Comparison of ENCODE assay signal across 11 mouse cellular contexts in genomic region chr5:53402619-53403151, GRCm38 (mm10).
DNase-seq lines count a peak whose midpoint lies in the region; ATAC-seq and TF ChIP-seq lines count a peak whose summit lies in the region.
"Had no signal": no experiment of that assay in that cellular context is flagged by ENCODE, and none has a peak within 500 bp of the region (broad histone marks: within the 10 kb centered on the region; RNA-seq: fewer than 3 reads in every experiment).

No protein-coding gene starts in this region.

- no peak for TF ChIP-seq CTCF in intestine, postnatal 0 days (IDR thresholded peaks at IDR 0.05; ENCODE audit: low read depth)
- no peak for TF ChIP-seq CTCF in lung, postnatal 0 days (IDR thresholded peaks at IDR 0.05)

- TF ChIP-seq EP300 in lung, postnatal 0 days (IDR thresholded peaks at IDR 0.05) = no peak

- WGBS in intestine, embryonic 14.5 days = 65% methylated on average over 9 of the region's 9 CpGs
- WGBS in intestine, postnatal 0 days = 60% methylated on average over 9 of the region's 9 CpGs
- WGBS in lung, postnatal 0 days = 69% methylated on average over 9 of the region's 9 CpGs
- 77% methylated on average over 9 of the region's 9 CpGs for WGBS in neural tube, embryonic 15.5 days
- 90% methylated on average over 9 of the region's 9 CpGs for WGBS in midbrain, embryonic 14.5 days

- H3K36me3 ChIP-seq in intestine, embryonic 14.5 days (ENCODE audit: control insufficient read depth, insufficient read depth, low read length) = no peaks in the 10 kb centered on the region
- no peaks in the 10 kb centered on the region for H3K36me3 ChIP-seq in intestine, postnatal 0 days (ENCODE audit: control insufficient read depth, insufficient read depth)
- H3K36me3 ChIP-seq in lung, postnatal 0 days (ENCODE audit: insufficient read depth, low read length) = no peaks in the 10 kb centered on the region
- H3K36me3 ChIP-seq in neural tube, embryonic 15.5 days = no peaks in the 10 kb centered on the region
- no peaks in the 10 kb centered on the region for H3K36me3 ChIP-seq in midbrain, embryonic 14.5 days (ENCODE audit: control insufficient read depth, insufficient read depth, low read length)
- H3K36me3 ChIP-seq: hindbrain, embryonic 15.5 days; limb, embryonic 15.5 days had no signal

- peak overlapping the region; percentile 8; the same call in 1 of the 2 replicates for H3K27ac ChIP-seq in intestine, embryonic 14.5 days (ENCODE audit: low read depth)
- H3K27ac ChIP-seq in intestine, postnatal 0 days (ENCODE audit: low read depth, low read length) = no peak overlapping the region
- no peak overlapping the region for H3K27ac ChIP-seq in lung, postnatal 0 days (ENCODE audit: low read length)
- H3K27ac ChIP-seq in neural tube, embryonic 15.5 days (replicated peaks) = no peak overlapping the region
- H3K27ac ChIP-seq in midbrain, embryonic 14.5 days (replicated peaks; ENCODE audit: low read depth, low read length) = no peak overlapping the region
- H3K27ac ChIP-seq: hindbrain, embryonic 15.5 days; limb, embryonic 15.5 days had no signal

- no peak for ATAC-seq in intestine, embryonic 14.5 days (replicated peaks; ENCODE audit: low FRiP score, low TSS enrichment, low read depth)
- no peak for ATAC-seq in intestine, postnatal 0 days
- no peak for ATAC-seq in lung, postnatal 0 days
- ATAC-seq in neural tube, embryonic 15.5 days (ENCODE audit: low FRiP score) = no peak
- no peak for ATAC-seq in midbrain, embryonic 14.5 days (ENCODE audit: low FRiP score, low TSS enrichment)

- no peak for DNase-seq in intestine, embryonic 14.5 days (ENCODE audit: low spot score)
- DNase-seq in NIH3T3 (ENCODE audit: low read depth) = peak; percentile 72
- peak; percentile 39 for DNase-seq in lung, postnatal 0 days (ENCODE audit: low spot score)
- peak; percentile 43 for DNase-seq in skeletal muscle tissue, adult 2 months (ENCODE audit: low read depth, low spot score)
- DNase-seq in testis, postnatal 14 days (ENCODE audit: low spot score) = no peak
- no peak for DNase-seq in midbrain, embryonic 14.5 days
- DNase-seq: adrenal gland, postnatal 10 days had no signal

- H3K4me2 ChIP-seq in intestine, embryonic 14.5 days (ENCODE audit: low read length) = no peak overlapping the region
- H3K4me2 ChIP-seq in intestine, postnatal 0 days (replicated peaks; ENCODE audit: low read depth) = no peak overlapping the region
- no peak overlapping the region for H3K4me2 ChIP-seq in lung, postnatal 0 days (replicated peaks; ENCODE audit: low read depth, low read length)
- no peak overlapping the region for H3K4me2 ChIP-seq in neural tube, embryonic 15.5 days
- no peak overlapping the region for H3K4me2 ChIP-seq in midbrain, embryonic 14.5 days (ENCODE audit: low read length)
- H3K4me2 ChIP-seq: hindbrain, embryonic 15.5 days; limb, embryonic 15.5 days had no signal

- H3K9me3 ChIP-seq in intestine, embryonic 14.5 days (ENCODE audit: control insufficient read depth, low read length) = no peaks in the 10 kb centered on the region
- H3K9me3 ChIP-seq in intestine, postnatal 0 days (ENCODE audit: control insufficient read depth) = no peaks in the 10 kb centered on the region
- no peaks in the 10 kb centered on the region for H3K9me3 ChIP-seq in lung, postnatal 0 days (ENCODE audit: low read length)
- no peaks in the 10 kb centered on the region for H3K9me3 ChIP-seq in neural tube, embryonic 15.5 days (replicated peaks)
- no peaks in the 10 kb centered on the region for H3K9me3 ChIP-seq in midbrain, embryonic 14.5 days (ENCODE audit: control insufficient read depth, low read length)
- H3K9me3 ChIP-seq: hindbrain, embryonic 15.5 days; limb, embryonic 15.5 days had no signal

- H3K4me3 ChIP-seq in intestine, embryonic 14.5 days (ENCODE audit: low read depth, low read length) = no peak overlapping the region
- no peak overlapping the region for H3K4me3 ChIP-seq in intestine, postnatal 0 days (ENCODE audit: low read depth, low read length)
- no peak overlapping the region for H3K4me3 ChIP-seq in lung, postnatal 0 days (ENCODE audit: low read depth, low read length)
- H3K4me3 ChIP-seq in neural tube, embryonic 15.5 days (replicated peaks) = no peak overlapping the region
- H3K4me3 ChIP-seq in midbrain, embryonic 14.5 days (replicated peaks; ENCODE audit: low read depth, low read length) = no peak overlapping the region
- H3K4me3 ChIP-seq: hindbrain, embryonic 15.5 days; limb, embryonic 15.5 days had no signal

- no peaks in the 10 kb centered on the region for H3K27me3 ChIP-seq in intestine, embryonic 14.5 days (replicated peaks; ENCODE audit: control insufficient read depth, insufficient read depth, low read length)
- H3K27me3 ChIP-seq in intestine, postnatal 0 days (replicated peaks; ENCODE audit: control insufficient read depth, insufficient read depth, low read length) = no peaks in the 10 kb centered on the region
- no peaks in the 10 kb centered on the region for H3K27me3 ChIP-seq in lung, postnatal 0 days (replicated peaks; ENCODE audit: insufficient read depth, low read length)
- H3K27me3 ChIP-seq in neural tube, embryonic 15.5 days (replicated peaks) = no peaks in the 10 kb centered on the region
- H3K27me3 ChIP-seq in midbrain, embryonic 14.5 days (ENCODE audit: control insufficient read depth, insufficient read depth, low read length) = no peaks in the 10 kb centered on the region
- H3K27me3 ChIP-seq: hindbrain, embryonic 15.5 days; limb, embryonic 15.5 days had no signal

- H3K9ac ChIP-seq in intestine, embryonic 14.5 days (ENCODE audit: low read length) = no peak overlapping the region
- H3K9ac ChIP-seq in intestine, postnatal 0 days (ENCODE audit: low read depth, low read length) = no peak overlapping the region
- no peak overlapping the region for H3K9ac ChIP-seq in lung, postnatal 0 days (replicated peaks; ENCODE audit: low read depth)
- H3K9ac ChIP-seq in neural tube, embryonic 15.5 days (replicated peaks) = no peak overlapping the region
- H3K9ac ChIP-seq in midbrain, embryonic 14.5 days (replicated peaks; ENCODE audit: low read length) = no peak overlapping the region
- H3K9ac ChIP-seq: hindbrain, embryonic 15.5 days; limb, embryonic 15.5 days had no signal

- H3K4me1 ChIP-seq in intestine, embryonic 14.5 days (replicated peaks; ENCODE audit: control insufficient read depth, insufficient read depth, low read length) = peaks cover 7% of the 10 kb centered on the region; the same call in 1 of the 2 replicates
- no peaks in the 10 kb centered on the region for H3K4me1 ChIP-seq in intestine, postnatal 0 days (replicated peaks; ENCODE audit: control insufficient read depth, insufficient read depth, low read length)
- no peaks in the 10 kb centered on the region for H3K4me1 ChIP-seq in lung, postnatal 0 days (ENCODE audit: insufficient read depth, low read depth, low read length)
- no peaks in the 10 kb centered on the region for H3K4me1 ChIP-seq in neural tube, embryonic 15.5 days
- H3K4me1 ChIP-seq in midbrain, embryonic 14.5 days (ENCODE audit: control insufficient read depth, insufficient read depth, low read length) = no peaks in the 10 kb centered on the region
- H3K4me1 ChIP-seq: hindbrain, embryonic 15.5 days had no signal

Comparison
In these comparisons a context has a peak if more than half of its experiments do, and no peak if none do; other contexts are left out.
1. DNase-seq: peak in NIH3T3 (single experiment), lung, postnatal 0 days (single experiment) and skeletal muscle tissue, adult 2 months (single experiment); none in intestine, embryonic 14.5 days (single experiment), testis, postnatal 14 days (single experiment) and midbrain, embryonic 14.5 days (single experiment).